Mouse (Mus musculus) bone marrow, adult 2 months (tissue): ENCODE measurements around the gene Phlpp2.

ENCODE experiments used
- CTCF ChIP-seq: fragments of 200-500 bp; IDR thresholded peaks from 2 replicates; pipeline ENCODE4 v1.5.1; 2011; ENCODE audit warnings: low read length, control low read depth; ENCODE audit not compliant: control insufficient read depth, insufficient read depth
- POLR2A ChIP-seq: fragments of 200-500 bp; IDR thresholded peaks from 2 replicates; pipeline ENCODE4 v1.6.1; 2011; ENCODE audit warnings: low read depth, mild to moderate bottlenecking, control low read depth, low read length, borderline replicate concordance; ENCODE audit not compliant: control insufficient read depth

DNA sequence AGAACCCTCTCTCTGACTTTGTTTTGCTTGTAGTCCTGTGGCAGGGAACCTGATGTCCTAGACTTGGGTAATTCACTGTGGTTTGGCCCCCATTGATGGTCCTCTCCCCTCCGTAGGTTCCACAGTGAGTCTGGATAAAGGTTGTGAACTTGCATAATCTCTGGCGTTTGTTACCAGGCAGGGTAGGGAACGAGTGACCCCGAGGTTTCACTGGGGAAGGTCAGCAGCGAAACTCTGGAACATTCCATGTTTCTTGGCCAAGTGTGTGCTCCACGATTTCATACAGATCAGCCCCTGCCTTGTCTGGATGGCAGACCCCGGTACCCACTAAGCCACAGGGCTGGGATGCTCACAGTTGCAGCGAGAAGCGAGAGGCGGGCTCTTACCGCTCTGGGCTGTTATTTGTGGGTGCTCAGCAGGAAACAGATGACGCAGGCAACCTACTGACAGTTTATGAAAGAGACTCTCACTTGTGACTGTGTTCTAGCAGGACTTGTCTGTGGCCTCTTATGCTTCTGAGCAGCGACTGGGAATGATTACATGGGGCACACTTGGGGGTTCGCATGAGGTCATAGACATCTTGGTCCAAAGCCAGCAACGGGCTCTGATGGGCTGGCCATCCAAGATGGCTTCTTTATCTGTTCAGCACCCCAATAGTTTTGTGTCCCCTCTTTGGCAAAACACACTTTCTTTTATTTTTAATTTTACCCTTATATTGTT lies 114.2 kb downstream of the Phlpp2 start:
- no peak for TF ChIP-seq POLR2A
- no peak for TF ChIP-seq CTCF
